Mouse (Mus musculus): ENCODE measurements around the gene Acap1.

- TF ChIP-seq CTCF (IDR thresholded peaks at IDR 0.05) (no peak), POLR2A (IDR thresholded peaks at IDR 0.05; ENCODE audit: insufficient read depth, low read depth, low read length) (no peak), EP300 (IDR thresholded peaks at IDR 0.05; ENCODE audit: insufficient read depth, low read depth, low read length) (no peak)
These were observed 42.5 kb upstream of the Acap1 start for GRCm38 (mm10) chr11:69937834-69938233.

All from heart, adult 2 months (tissue).